Mouse (Mus musculus): ENCODE measurements at regions not wholly inside any gene's neighbourhood (a gene's known extent, or its start where the extent isn't known, plus 50 kb on each side); places are given as distances from the start of the nearest gene placed in this dataset.

GRCm38 (mm10) chr17:80796386-80796785 lies 68.1 kb upstream of the Map4k3 start:
- Histone ChIP-seq H3K9me3 (ENCODE audit: low read length) (no peaks in the 10 kb centered on the region), H3K9ac (replicated peaks; ENCODE audit: low read length, poor library complexity, severe bottlenecking) (no peak overlapping the region), H3K36me3 (ENCODE audit: insufficient read depth, low read length) (no peaks in the 10 kb centered on the region), H3K27me3 (ENCODE audit: insufficient read depth, low read length) (no peaks in the 10 kb centered on the region), H3K4me2 (ENCODE audit: low read depth, low read length, poor library complexity, severe bottlenecking) (no peak overlapping the region), H3K27ac (ENCODE audit: low read depth, low read length) (no peak overlapping the region), H3K4me1 (ENCODE audit: insufficient read depth, low read length) (no peaks in the 10 kb centered on the region), H3K4me3 (ENCODE audit: low read depth, low read length) (no peak overlapping the region)
- TF ChIP-seq CTCF (IDR thresholded peaks at IDR 0.05): no peak
- WGBS: 86% methylated on average over 8 of the region's 8 CpGs
- DNase-seq (ENCODE audit: low spot score) (no peak), ATAC-seq (ENCODE audit: low FRiP score) (no peak)

- DNase-seq (ENCODE audit: low spot score): no peak
- Histone ChIP-seq H3K4me3 (ENCODE audit: low read depth, low read length) (no peak overlapping the region), H3K36me3 (ENCODE audit: insufficient read depth, low read length) (no peaks in the 10 kb centered on the region), H3K4me1 (ENCODE audit: insufficient read depth, low read length) (no peaks in the 10 kb centered on the region), H3K27me3 (ENCODE audit: insufficient read depth, low read length) (no peaks in the 10 kb centered on the region), H3K9me3 (ENCODE audit: low read length) (no peaks in the 10 kb centered on the region), H3K9ac (replicated peaks; ENCODE audit: low read length, poor library complexity, severe bottlenecking) (no peak overlapping the region), H3K27ac (ENCODE audit: low read depth, low read length) (no peak overlapping the region), H3K4me2 (ENCODE audit: low read depth, low read length, poor library complexity, severe bottlenecking) (no peak overlapping the region)
- no peak for ATAC-seq (ENCODE audit: low FRiP score)
- no peak for TF ChIP-seq CTCF (IDR thresholded peaks at IDR 0.05)
- 78% methylated on average over 8 of the region's 8 CpGs for WGBS
These were observed 67.3 kb upstream of the Map4k3 start for GRCm38 (mm10) chr17:80795453-80796105.

- Histone ChIP-seq H3K9ac (replicated peaks; ENCODE audit: low read length, poor library complexity, severe bottlenecking) (no peak overlapping the region), H3K4me2 (ENCODE audit: low read depth, low read length, poor library complexity, severe bottlenecking) (no peak overlapping the region), H3K4me3 (ENCODE audit: low read depth, low read length) (no peak overlapping the region), H3K4me1 (ENCODE audit: insufficient read depth, low read length) (no peaks in the 10 kb centered on the region), H3K27ac (ENCODE audit: low read depth, low read length) (no peak overlapping the region), H3K9me3 (ENCODE audit: low read length) (no peaks in the 10 kb centered on the region), H3K36me3 (ENCODE audit: insufficient read depth, low read length) (no peaks in the 10 kb centered on the region), H3K27me3 (ENCODE audit: insufficient read depth, low read length) (no peaks in the 10 kb centered on the region)
- 87% methylated on average over 4 of the region's 4 CpGs for WGBS
- DNase-seq (ENCODE audit: low spot score): no peak
- TF ChIP-seq CTCF (IDR thresholded peaks at IDR 0.05): no peak
- ATAC-seq (ENCODE audit: low FRiP score): no peak
These were observed 64.3 kb upstream of the Map4k3 start for GRCm38 (mm10) chr17:80792605-80793004.

- H3K4me1 ChIP-seq (ENCODE audit: insufficient read depth, low read length): no peaks in the 10 kb centered on the region
- H3K9ac ChIP-seq (replicated peaks; ENCODE audit: low read length, poor library complexity, severe bottlenecking): no peak overlapping the region
- DNase-seq (ENCODE audit: low spot score) (no peak), ATAC-seq (ENCODE audit: low FRiP score) (no peak)
- no peaks in the 10 kb centered on the region for H3K36me3 ChIP-seq (ENCODE audit: insufficient read depth, low read length)
- no peaks in the 10 kb centered on the region for H3K27me3 ChIP-seq (ENCODE audit: insufficient read depth, low read length)
- no peaks in the 10 kb centered on the region for H3K9me3 ChIP-seq (ENCODE audit: low read length)
- no peak overlapping the region for H3K4me3 ChIP-seq (ENCODE audit: low read depth, low read length)
- no peak overlapping the region for H3K27ac ChIP-seq (ENCODE audit: low read depth, low read length)
- no peak for TF ChIP-seq CTCF (IDR thresholded peaks at IDR 0.05)
- H3K4me2 ChIP-seq (ENCODE audit: low read depth, low read length, poor library complexity, severe bottlenecking): no peak overlapping the region
- 56% methylated on average over 12 of the region's 12 CpGs for WGBS
These were observed 61.4 kb upstream of the Map4k3 start for GRCm38 (mm10) chr17:80789706-80790105.

GRCm38 (mm10) chr17:80789000-80789399 lies 60.7 kb upstream of the Map4k3 start:
- no peaks in the 10 kb centered on the region for H3K9me3 ChIP-seq (ENCODE audit: low read length)
- no peaks in the 10 kb centered on the region for H3K4me1 ChIP-seq (ENCODE audit: insufficient read depth, low read length)
- H3K4me3 ChIP-seq (ENCODE audit: low read depth, low read length): no peak overlapping the region
- H3K36me3 ChIP-seq (ENCODE audit: insufficient read depth, low read length): no peaks in the 10 kb centered on the region
- H3K27ac ChIP-seq (ENCODE audit: low read depth, low read length): no peak overlapping the region
- H3K9ac ChIP-seq (replicated peaks; ENCODE audit: low read length, poor library complexity, severe bottlenecking): no peak overlapping the region
- TF ChIP-seq CTCF (IDR thresholded peaks at IDR 0.05): no peak
- H3K4me2 ChIP-seq (ENCODE audit: low read depth, low read length, poor library complexity, severe bottlenecking): no peak overlapping the region
- no peaks in the 10 kb centered on the region for H3K27me3 ChIP-seq (ENCODE audit: insufficient read depth, low read length)
- ATAC-seq (ENCODE audit: low FRiP score): no peak
- 91% methylated on average over 3 of the region's 3 CpGs for WGBS
- no peak for DNase-seq (ENCODE audit: low spot score)

GRCm38 (mm10) chr17:80786858-80787257 lies 58.6 kb upstream of the Map4k3 start:
- WGBS: 74% methylated on average over 2 of the region's 2 CpGs
- Histone ChIP-seq H3K9ac (replicated peaks; ENCODE audit: low read length, poor library complexity, severe bottlenecking) (no peak overlapping the region), H3K27me3 (ENCODE audit: insufficient read depth, low read length) (no peaks in the 10 kb centered on the region), H3K4me1 (ENCODE audit: insufficient read depth, low read length) (no peaks in the 10 kb centered on the region), H3K36me3 (ENCODE audit: insufficient read depth, low read length) (no peaks in the 10 kb centered on the region), H3K27ac (ENCODE audit: low read depth, low read length) (no peak overlapping the region), H3K9me3 (ENCODE audit: low read length) (no peaks in the 10 kb centered on the region), H3K4me3 (ENCODE audit: low read depth, low read length) (no peak overlapping the region), H3K4me2 (ENCODE audit: low read depth, low read length, poor library complexity, severe bottlenecking) (no peak overlapping the region)
- ATAC-seq (ENCODE audit: low FRiP score) (no peak), DNase-seq (ENCODE audit: low spot score) (no peak)
- TF ChIP-seq CTCF (IDR thresholded peaks at IDR 0.05): no peak
